Mouse (Mus musculus) fat pad, adult 2 months (tissue): ENCODE data around the gene Ehbp1l1.

Experiments
- DNase-seq: peaks from one replicate; pipeline ENCODE4 v3.0.0-alpha.2; 2011; ENCODE audit warnings: low read depth, low spot score; ENCODE audit errors: extremely low read depth

Ehbp1l1 gene

GRCm38 (mm10) chr19:5684236-5684635 lies 41.9 kb downstream of the Ehbp1l1 start:
- DNase-seq = no peak

GRCm38 (mm10) chr19:5680432-5680831 lies 45.7 kb downstream of the Ehbp1l1 start:
- no peak for DNase-seq

GRCm38 (mm10) chr19:5668372-5668771 lies 57.7 kb downstream of the Ehbp1l1 start:
- DNase-seq = no peak

- DNase-seq = no peak
These were observed 59.7 kb downstream of the Ehbp1l1 start for GRCm38 (mm10) chr19:5666386-5666785.

- no peak for DNase-seq
These were observed 60.7 kb downstream of the Ehbp1l1 start for GRCm38 (mm10) chr19:5665465-5665864.

GRCm38 (mm10) chr19:5664669-5665257 lies 61.4 kb downstream of the Ehbp1l1 start:
- DNase-seq = no peak

- DNase-seq = no peak
These were observed 62.9 kb downstream of the Ehbp1l1 start, which contains the start of gene Sipa1 for GRCm38 (mm10) chr19:5662981-5663913. Gene Sipa1 (minus strand): TSS chr19:5663707.

- DNase-seq = no peak
These were observed 63.8 kb downstream of the Ehbp1l1 start for GRCm38 (mm10) chr19:5662310-5662709.

GRCm38 (mm10) chr19:5660942-5661751 lies 65.0 kb downstream of the Ehbp1l1 start:
- DNase-seq = no peak
